Mouse (Mus musculus) heart, postnatal 0 days (tissue): ENCODE data around the gene Cenpf.

Experiments
- CTCF ChIP-seq: IDR thresholded peaks from 2 replicates; pipeline ENCODE4 v1.5.1; 2016; ENCODE audit warnings: antibody characterized with exemption, control low read depth, low read depth
- EP300 ChIP-seq: IDR thresholded peaks from 2 replicates; pipeline ENCODE4 v1.6.1; 2016; ENCODE audit warnings: antibody characterized with exemption, low read depth

DNA sequence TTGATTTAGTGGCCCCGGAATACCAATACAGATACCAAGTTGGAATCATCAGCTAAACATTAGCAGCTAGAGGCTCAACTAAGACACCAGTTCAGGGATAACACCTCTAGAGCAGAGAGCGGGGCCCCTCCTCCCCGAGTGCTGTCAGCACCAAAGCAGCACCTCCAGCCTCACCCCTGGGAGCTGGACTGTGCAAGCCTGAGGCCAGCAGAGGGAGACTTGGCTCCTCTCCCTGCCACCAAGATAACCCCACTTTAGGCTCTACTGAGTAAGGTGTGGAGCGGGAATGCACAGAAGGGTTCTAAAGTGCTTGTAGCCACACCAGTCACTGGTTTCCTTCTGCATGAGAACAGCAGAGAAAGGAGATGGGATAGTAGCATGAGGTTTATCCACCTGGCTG is 10.5 kb upstream of the Cenpf start:
- peak; percentile 70 for TF ChIP-seq CTCF
- no peak; the same call in 1 of the 2 replicates for TF ChIP-seq EP300
